Mouse (Mus musculus) ovary, postnatal 36 days (tissue): ENCODE measurements around the gene Cd47.
A peak's percentile ranks its signal among the peaks of the same experiment; 100 is the strongest.

ENCODE experiments used
- DNase-seq: peaks from one replicate; pipeline ENCODE4 v3.0.0; 2022; ENCODE audit warnings: low spot score, mixed read lengths

Cd47 gene

DNA sequence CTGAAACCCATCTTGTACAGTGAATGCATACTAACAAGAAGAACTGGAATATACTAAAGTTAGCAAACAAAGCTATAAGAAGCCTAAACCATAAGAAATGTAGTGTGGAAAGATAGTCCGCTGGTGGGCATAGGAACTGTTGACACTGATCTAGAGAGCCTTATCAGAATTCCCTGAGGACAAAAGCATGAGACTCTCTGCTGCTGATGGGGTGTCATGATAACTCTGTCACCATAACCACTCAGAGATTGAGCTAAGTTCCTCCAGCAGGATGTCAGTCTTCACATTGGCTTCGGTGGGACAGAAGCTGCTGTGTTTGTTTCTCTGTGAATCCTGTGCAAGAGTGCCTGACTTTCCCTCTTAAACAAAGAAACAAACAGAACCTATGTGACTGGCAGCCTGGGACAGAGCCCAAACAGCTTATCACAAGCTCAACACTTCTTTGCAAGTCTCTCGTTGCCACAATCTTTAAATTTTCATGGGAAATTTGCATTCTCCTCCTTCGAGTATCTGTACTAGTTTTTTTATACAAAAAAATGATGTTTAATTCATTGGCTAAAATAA, 33.9 kb downstream of the Cd47 start:
- DNase-seq = no peak

DNA sequence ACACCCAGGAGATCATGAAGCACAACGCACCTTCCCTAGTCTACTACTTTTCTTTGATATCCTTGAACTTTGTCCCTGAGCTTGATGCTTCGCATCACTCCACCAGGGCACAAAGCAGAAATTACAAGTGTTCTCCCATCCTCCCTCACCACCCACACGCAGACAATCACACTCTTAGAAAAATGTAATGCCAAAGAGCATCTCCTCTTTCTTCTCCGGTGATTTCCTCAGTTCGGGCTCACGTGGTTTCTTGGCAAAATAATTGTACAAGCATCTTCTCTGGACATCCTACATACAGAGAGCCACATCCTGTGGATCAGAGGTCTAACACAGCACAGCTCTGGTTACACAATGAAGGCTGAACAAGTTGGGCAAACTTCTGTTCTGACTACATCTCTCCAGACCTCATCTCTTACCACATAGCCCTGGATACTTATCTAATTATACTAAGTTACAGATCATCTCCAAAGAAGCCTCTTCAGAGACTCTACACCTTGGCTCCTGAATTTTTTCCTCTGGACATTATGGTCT, 36.4 kb downstream of the Cd47 start:
- no peak for DNase-seq

GRCm38 (mm10) chr16:49838923-49839322, 38.6 kb downstream of the Cd47 start:
- DNase-seq = no peak

DNA sequence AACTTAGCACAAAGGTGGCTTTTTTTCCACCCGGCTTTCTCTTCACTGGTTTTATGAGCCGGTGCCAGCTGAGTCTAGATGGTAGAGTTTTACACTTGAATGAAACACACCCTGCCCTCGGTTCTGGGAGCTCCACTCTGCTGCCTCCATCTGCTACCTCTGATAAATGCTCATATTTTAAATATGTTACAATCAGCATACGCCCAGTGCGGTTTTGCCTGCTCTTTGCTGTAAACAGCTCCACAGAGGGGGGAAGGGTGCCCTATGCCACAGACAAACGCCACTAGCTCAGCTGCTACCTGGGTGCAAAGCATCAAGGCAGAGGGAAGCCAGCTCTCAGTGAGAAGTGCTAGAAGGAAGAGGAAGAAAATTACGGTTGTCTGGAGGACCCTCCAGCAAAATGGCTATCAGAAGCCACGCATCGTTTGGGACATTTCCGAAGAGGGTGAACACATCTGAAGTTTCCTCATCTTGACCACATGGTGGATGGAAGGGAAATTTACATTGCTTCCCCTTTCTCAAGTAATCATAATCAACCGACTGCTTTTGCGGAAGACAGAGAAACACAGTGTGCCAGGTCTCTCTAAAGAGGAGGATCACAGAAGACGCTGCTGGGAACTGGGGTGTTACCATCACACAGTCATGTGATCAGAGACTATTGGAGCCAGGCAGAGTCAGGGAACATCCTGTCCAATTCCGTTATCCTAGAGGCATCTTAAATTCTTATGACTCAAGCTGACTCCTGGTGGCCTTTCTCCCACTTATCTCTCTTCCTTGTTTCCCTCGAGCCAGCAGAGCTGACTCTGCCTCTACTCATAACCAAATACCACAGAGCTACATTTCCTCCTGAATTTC, 39.6 kb downstream of the Cd47 start:
- no peak for DNase-seq

DNA sequence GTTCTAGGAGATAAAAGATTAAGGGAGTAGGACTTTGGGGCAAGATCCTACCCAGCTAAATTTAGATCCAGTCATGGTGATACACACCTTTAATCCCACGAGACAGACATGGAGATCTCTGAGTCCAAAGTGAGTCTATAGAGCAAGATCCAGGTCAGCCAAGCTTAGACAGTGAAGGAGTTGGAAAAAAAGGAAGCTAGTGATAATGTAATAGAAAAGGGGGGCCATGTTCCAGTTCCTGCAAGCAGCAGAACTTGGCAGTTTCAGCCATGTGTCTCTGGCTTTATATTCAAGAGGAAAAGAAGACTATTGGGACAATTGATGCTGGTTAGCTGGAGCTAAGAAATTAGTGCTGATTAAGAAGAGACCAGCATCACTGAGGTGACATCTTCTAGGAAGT, 43.4 kb downstream of the Cd47 start:
- no peak for DNase-seq

GRCm38 (mm10) chr16:49847224-49848003, 47.1 kb downstream of the Cd47 start:
- no peak for DNase-seq

GRCm38 (mm10) chr16:49848651-49849050, 48.3 kb downstream of the Cd47 start:
- no peak for DNase-seq

- DNase-seq = no peak
Measured at GRCm38 (mm10) chr16:49852940-49853339, 52.6 kb downstream of the Cd47 start.

DNA sequence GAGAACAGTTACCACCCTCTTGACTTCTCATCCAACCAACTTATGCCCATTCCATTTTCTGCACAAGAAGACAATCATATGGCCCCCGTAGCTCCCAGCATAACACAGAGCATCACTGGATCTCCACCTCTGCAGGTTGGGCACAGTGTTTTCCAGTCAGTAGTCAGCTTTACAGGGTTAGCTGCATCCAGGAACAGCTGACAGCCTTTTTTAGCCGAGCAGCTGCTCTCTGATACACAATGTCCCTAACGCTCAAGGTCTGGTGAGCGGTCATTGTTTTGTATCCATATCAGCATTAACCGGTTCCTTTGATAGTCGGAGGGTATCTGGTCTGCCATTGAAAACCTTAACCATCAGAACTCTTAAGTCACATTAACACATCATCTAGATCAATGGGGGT, 53.3 kb downstream of the Cd47 start:
- no peak for DNase-seq

- no peak for DNase-seq
Measured at GRCm38 (mm10) chr16:49854194-49854593, 53.9 kb downstream of the Cd47 start.

- peak; percentile 91 for DNase-seq
Measured at GRCm38 (mm10) chr16:49854931-49855835, 54.9 kb downstream of the Cd47 start.

DNA sequence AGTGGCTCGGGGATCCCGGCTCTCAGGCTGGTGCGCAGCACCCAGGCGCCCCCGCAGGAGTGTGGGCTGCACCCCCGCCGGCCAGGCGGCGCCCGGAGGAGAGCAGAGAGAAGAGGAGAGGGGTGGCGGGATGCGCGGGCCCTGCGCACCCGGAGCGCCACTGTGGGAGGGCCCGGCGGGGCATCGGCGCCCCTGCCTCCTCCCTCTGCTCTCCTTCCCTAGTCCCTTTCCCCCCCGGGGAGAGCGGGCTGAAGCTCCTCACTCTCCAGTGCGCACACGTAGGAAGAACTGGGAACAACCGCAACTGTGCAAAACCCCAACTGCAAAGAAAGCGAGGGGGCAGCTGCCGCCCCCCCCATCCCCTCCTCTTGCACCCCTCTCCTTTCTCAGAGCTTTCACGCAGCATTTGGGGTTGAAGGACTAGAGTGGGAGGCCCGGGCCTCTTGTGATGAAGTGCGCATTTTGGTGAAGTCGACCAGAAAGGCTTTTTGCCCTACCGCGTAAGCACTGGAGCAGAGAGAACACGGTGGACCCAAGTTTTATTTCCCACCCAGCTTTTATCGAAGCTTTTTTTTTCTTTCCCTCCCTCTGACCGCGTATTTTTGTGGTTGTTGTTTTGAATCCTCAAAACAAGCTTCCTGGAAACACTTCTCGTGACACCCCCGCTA, 55.6 kb downstream of the Cd47 start:
- DNase-seq = no peak

DNA sequence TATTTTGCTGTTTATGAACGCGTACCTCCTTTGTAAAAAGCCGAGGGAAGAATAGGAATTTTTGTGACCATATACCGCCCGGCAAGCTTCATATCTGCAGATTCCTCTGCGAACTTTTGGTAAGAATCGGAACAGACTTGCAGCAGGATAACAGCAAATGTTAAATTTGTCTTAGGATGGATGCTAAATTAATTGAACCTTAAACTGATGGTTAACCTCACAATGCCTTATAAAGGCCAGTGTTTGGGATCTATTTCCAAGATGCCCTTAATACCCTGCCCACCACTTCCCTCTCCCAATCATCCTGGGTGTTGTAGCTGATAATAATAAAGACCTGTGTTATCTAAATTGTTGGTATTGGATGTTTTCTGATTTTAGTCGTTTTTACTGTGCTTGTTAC, 56.3 kb downstream of the Cd47 start:
- no peak for DNase-seq

DNA sequence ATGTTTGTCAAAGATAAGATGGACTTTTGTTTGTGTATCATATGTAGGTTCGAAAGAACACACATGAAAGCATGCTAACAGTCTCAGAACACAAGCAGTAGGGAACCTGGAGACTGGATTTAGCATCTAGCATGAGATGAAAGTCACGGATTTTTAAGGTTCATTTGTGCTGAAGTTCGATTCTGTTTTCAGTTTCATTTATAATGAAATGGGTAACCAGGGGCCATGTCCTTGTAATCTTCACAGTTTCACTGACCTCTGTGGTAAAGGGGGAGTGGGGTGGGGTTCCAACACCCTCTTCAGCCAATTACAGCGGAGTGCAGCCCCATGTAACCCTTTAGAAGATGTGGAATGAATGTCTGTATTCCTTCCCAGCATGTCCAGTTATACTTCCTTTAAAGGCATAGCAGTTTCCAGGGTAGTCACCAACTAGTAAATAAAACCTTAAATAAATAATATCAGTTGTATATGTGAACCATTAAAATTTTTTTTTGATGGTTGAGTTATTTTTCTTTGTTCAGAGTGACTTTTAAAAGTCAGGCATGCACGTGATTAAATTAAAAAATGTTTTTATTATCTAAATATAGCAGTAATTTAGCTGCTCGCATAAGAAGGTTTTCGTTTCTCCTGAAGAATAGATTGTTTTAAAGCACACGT, 57.3 kb downstream of the Cd47 start:
- DNase-seq = no peak

- DNase-seq = no peak
Measured at GRCm38 (mm10) chr16:49858161-49858906, 58.0 kb downstream of the Cd47 start.

DNA sequence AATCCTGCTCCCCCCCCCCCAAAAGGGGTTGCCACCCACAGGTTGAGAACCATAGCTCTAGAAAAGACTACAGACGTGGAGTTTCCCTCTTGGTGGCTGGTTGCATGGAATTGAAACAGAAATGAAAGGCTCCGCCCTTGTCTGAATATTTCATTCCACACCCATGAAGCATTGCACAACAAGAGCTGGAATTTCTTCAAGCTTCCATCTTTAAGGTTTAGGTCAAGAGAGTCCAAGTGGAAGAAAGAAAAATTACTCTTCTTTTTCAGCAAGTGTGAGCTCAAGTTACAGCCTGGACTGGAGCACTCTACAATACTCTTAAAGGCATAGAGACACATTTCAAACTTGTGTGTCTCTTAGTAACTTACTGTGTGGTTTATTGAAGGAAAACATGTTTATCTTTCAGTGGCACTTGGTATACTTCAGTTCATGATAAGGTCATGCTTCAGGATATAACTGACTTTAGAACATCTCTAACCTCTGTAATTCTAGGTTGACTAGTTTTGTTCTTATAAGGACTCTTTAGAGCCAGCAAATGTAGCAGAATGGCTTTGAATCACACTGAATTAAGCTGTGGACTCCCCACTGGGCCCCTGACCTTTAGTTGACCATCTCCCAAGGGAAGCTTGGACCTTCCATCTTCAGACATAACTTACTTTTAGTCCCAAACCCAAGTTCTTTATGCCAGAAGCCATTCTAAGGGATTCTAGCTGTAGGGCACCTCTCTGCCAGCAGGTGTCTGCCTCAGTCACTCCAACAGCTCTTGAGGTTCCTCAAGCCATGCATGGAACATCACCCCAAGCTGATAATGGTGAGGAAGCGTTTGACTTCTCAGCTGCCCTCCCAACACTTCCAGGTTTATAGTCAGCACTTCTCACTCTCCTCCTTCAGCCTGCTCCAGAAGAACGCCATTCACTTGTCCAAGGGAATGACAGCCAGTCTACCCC, 58.8 kb downstream of the Cd47 start:
- DNase-seq = no peak

DNA sequence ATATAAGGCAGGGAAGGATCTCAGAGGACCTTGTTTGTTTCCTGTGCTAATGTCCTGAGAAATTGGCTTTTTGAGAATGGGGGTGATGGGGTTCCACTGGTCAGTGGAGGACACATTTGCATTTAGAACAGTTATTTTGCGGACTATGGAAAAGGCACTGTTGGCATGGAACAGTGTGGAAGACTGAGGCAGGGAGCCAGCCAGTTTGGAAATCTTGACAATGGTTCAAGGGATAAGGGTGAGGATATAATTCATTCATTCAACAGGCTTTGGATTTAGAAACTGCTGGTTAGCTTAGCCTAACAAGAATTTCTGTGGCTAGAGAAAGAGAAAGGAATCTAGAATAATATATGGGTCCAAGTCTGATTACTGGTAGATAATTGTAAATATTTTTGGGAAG, 61.7 kb downstream of the Cd47 start:
- no peak for DNase-seq

DNA sequence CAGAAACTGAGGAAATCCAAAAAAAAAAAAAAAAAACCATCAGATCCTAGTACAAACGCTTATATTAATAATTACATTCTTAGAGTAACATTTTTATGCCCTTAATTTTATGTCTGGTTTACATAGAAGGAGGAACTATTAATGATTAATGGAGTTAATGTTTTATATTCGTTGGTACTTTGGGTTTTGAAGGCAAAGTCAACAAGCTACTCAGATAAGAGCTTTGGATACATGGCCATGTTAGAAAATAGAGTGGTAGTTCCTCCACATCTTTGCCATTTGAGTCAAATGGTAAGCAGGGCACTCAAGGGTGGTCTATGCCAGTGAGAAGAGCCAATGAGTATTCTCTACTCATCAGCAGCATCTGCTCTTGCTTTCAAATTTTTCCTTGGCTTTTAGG, 66.3 kb downstream of the Cd47 start:
- no peak for DNase-seq

DNA sequence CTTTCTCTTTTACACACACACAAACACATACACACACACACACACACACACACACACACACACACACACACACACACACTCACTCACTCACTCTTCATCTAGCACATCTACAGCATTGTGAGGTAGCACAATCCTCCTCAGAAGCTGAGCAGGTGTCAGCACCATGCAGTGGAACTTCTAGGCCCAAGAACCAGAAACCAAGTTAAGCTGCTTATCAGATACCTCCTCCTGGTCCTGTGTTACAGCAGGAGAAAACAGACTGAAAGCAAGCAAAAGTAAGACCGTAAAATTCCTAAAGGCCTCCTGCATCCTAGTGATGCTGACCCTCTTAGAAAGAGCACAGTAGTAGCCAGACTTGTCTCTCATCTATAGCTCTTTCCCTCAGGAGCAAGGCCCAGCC, 67.9 kb downstream of the Cd47 start:
- no peak for DNase-seq
